ENCODE assay signal across 21 mouse cellular contexts in the genomic region with DNA sequence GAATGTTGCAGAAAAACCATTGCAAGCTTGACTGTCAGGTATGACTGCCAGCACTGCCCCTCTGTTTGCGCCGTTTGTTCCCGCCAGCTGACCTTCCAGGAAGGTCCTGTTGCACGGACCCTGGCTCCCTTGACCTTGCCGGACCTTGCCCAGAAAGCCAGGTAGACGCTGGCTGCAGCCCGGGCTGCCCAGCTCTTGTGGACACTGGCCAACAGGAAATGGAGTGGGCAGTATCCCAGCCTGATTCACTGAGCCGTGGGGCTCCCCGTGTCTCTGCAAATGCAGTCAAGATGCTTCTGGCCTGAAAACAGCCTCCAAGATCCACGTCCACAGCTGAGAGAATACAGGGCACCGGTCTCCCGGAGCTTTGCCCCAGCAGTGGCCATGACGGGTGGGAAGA. TPM values are rescaled to one million over a fixed set of nuclear protein-coding genes. Genes with fewer than 3 reads are reported as not detected.
DNase-seq lines count a peak whose midpoint lies in the region; ATAC-seq and TF ChIP-seq lines count a peak whose summit lies in the region.
"Had no signal": no experiment of that assay in that cellular context is flagged by ENCODE, and none has a peak within 500 bp of the region (broad histone marks: within the 10 kb centered on the region; RNA-seq: fewer than 3 reads in every experiment).

No protein-coding gene starts in this region.

- H3K36me3 ChIP-seq in heart, adult 2 months (ENCODE audit: control insufficient read depth, insufficient read depth, low read length): no peaks in the 10 kb centered on the region
- no peaks in the 10 kb centered on the region for H3K36me3 ChIP-seq in hindbrain, embryonic 10.5 days
- H3K36me3 ChIP-seq: forebrain, embryonic 10.5 days; heart, embryonic 10.5 days; hindbrain, embryonic 15.5 days had no signal

- ATAC-seq in cerebellum, adult (ENCODE audit: insufficient number of reproducible peaks, low FRiP score, low TSS enrichment): peak; percentile 82
- ATAC-seq: intestine, postnatal 0 days had no signal

- H3K79me2 ChIP-seq in heart, adult 2 months (replicated peaks; ENCODE audit: control insufficient read depth, insufficient read depth, low read length): no peaks in the 10 kb centered on the region

- no peak overlapping the region for H3K9ac ChIP-seq in heart, adult 2 months (ENCODE audit: low read depth, low read length)
- H3K9ac ChIP-seq: hindbrain, embryonic 15.5 days had no signal

- H3K4me1 ChIP-seq in heart, adult 2 months (ENCODE audit: control insufficient read depth, insufficient read depth, low read length): no peaks in the 10 kb centered on the region
- peaks cover 5% of the 10 kb centered on the region; the same call in 1 of the 2 replicates for H3K4me1 ChIP-seq in hindbrain, embryonic 10.5 days (replicated peaks)

- no peak for TF ChIP-seq EP300 in heart, adult 2 months (IDR thresholded peaks at IDR 0.05; ENCODE audit: insufficient read depth, low read depth, low read length)

- DNase-seq in cerebellum, adult 11-12 months: peak; percentile 93
- peak; percentile 92 to 94 for DNase-seq in cerebellum, postnatal 14 days
- peak; percentile 78 to 92 for DNase-seq in kidney, postnatal 25 days
- DNase-seq in heart, adult 2 months: no peak
- DNase-seq in hindbrain, embryonic 10.5 days (ENCODE audit: low spot score): no peak
- no peak for DNase-seq in right cerebral cortex, adult 18-20 months
- DNase-seq: adrenal gland, adult 8-10 months; heart, postnatal 10 days; lung, adult 18-20 months; lung, postnatal 14 days; right cerebral cortex, postnatal 4 days; thymus, adult 2 months had no signal

- no peaks in the 10 kb centered on the region for H3K27me3 ChIP-seq in heart, adult 2 months (ENCODE audit: control insufficient read depth, insufficient read depth, low read length)
- no peaks in the 10 kb centered on the region for H3K27me3 ChIP-seq in hindbrain, embryonic 10.5 days (ENCODE audit: insufficient read depth, poor library complexity, severe bottlenecking)
- H3K27me3 ChIP-seq: hindbrain, embryonic 15.5 days had no signal

- 68% methylated on average over 13 of the region's 13 CpGs for WGBS in heart, adult 2 months
- WGBS in hindbrain, embryonic 10.5 days: 88% methylated on average over 13 of the region's 13 CpGs

- H3K9me3 ChIP-seq in hindbrain, embryonic 10.5 days: 0 out of 2 replicates have a peak, but pooled peaks cover 3% of the 10 kb centered on the region
- H3K9me3 ChIP-seq: forebrain, embryonic 10.5 days; heart, embryonic 10.5 days; hindbrain, embryonic 15.5 days had no signal

- no peak for TF ChIP-seq POLR2A in heart, adult 2 months (IDR thresholded peaks at IDR 0.05; ENCODE audit: insufficient read depth, low read depth, low read length)

- TF ChIP-seq CTCF in heart, adult 2 months (IDR thresholded peaks at IDR 0.05): no peak

- intact Hi-C loops in heart, adult 2 months (cut with DNase I): no loop called here

- H3K4me3 ChIP-seq in heart, adult 2 months: no peak overlapping the region
- no peak overlapping the region for H3K4me3 ChIP-seq in hindbrain, embryonic 10.5 days
- H3K4me3 ChIP-seq: forebrain, embryonic 10.5 days; heart, embryonic 10.5 days; hindbrain, embryonic 15.5 days; left cerebral cortex, adult 2 months had no signal

- H3K27ac ChIP-seq in heart, adult 2 months: no peak overlapping the region
- no peak overlapping the region for H3K27ac ChIP-seq in hindbrain, embryonic 10.5 days
- H3K27ac ChIP-seq: forebrain, embryonic 10.5 days; heart, embryonic 10.5 days; hindbrain, embryonic 15.5 days; left cerebral cortex, adult 2 months had no signal

RNA-seq across cellular contexts. Expression of a gene that starts 13.6 kb away (rescaled TPM):
- under 1 TPM; 0.09 to 0.10 TPM for total RNA-seq in heart, adult 2 months (2021)
- polyA plus RNA-seq in heart, adult 2 months (2012; rRNA removed): not detected in 2 replicates
- polyA plus RNA-seq in hindbrain, embryonic 10.5 days (2016; fragmentation: Nextera tagmentation; extraction: Ambion mirVana): 0.31 and 0.67 TPM in 2 replicates
- total RNA-seq: gastrocnemius, adult 18-20 months; gastrocnemius, postnatal 4 days; megakaryocyte-erythroid progenitor cell, adult 5-6 weeks had no signal

Comparison
In these comparisons a context has a peak if more than half of its experiments do, and no peak if none do; other contexts are left out.
1. DNase-seq: peak in cerebellum, adult 11-12 months (single experiment), cerebellum, postnatal 14 days (2 of 2) and kidney, postnatal 25 days (2 of 2); none in heart, adult 2 months (0 of 2), hindbrain, embryonic 10.5 days (single experiment) and right cerebral cortex, adult 18-20 months (single experiment).